Mouse (Mus musculus) liver, embryonic 15.5 days (tissue): ENCODE data around the gene Phf13. TPM values are rescaled to one million over a fixed set of nuclear protein-coding genes. Genes with fewer than 3 reads are reported as not detected.

Experiments
- ATAC-seq: fragments of 200-750 bp; cut with Nextera tagmentation; 2 replicates; pipeline ENCODE4 v1.8.0; 2017; ENCODE audit warnings: moderate number of reproducible peaks, mild to moderate bottlenecking, moderate library complexity; ENCODE audit not compliant: insufficient read depth
- H3K27ac ChIP-seq: fragments of 300-500 bp; sonication (generic); replicated peaks from 2 replicates; pipeline ENCODE4 v1.5.1; 2015; ENCODE audit warnings: mild to moderate bottlenecking, inconsistent platforms
- H3K27me3 ChIP-seq: fragments of 300-500 bp; sonication (generic); 2 replicates; pipeline ENCODE4 v1.6.1; 2015; ENCODE audit warnings: mild to moderate bottlenecking, inconsistent platforms
- H3K36me3 ChIP-seq: fragments of 300-500 bp; sonication (generic); replicated peaks from 2 replicates; pipeline ENCODE4 v1.6.1; 2015; ENCODE audit warnings: moderate library complexity, mild to moderate bottlenecking, inconsistent platforms
- H3K4me1 ChIP-seq: fragments of 300-500 bp; sonication (generic); replicated peaks from 2 replicates; pipeline ENCODE4 v1.6.1; 2015; ENCODE audit warnings: inconsistent platforms
- H3K4me2 ChIP-seq: fragments of 300-500 bp; sonication (generic); 2 replicates; pipeline ENCODE4 v1.6.1; 2015; ENCODE audit warnings: moderate library complexity, mild to moderate bottlenecking, inconsistent platforms
- H3K4me3 ChIP-seq: fragments of 300-500 bp; sonication (generic); replicated peaks from 2 replicates; pipeline ENCODE4 v1.5.1; 2015; ENCODE audit warnings: mild to moderate bottlenecking, inconsistent platforms
- H3K9ac ChIP-seq: fragments of 300-500 bp; sonication (generic); 2 replicates; pipeline ENCODE4 v1.6.1; 2015; ENCODE audit warnings: moderate library complexity, mild to moderate bottlenecking, inconsistent platforms
- H3K9me3 ChIP-seq: fragments of 300-500 bp; sonication (generic); replicated peaks from 2 replicates; pipeline ENCODE4 v1.6.1; 2016; ENCODE audit warnings: inconsistent platforms
- WGBS: fragments of 180-500 bp; shearing (Covaris S2); methylation state at CpG from one replicate; pipeline ENCODE4 v1.1.7; 2015; ENCODE audit warnings: mixed read lengths; ENCODE audit not compliant: insufficient replicate concordance; 5-methylcytosine and 5-hydroxymethylcytosine counted together
- polyA plus RNA-seq: library from polyadenylated mRNA; unstranded; fragments of >200 nt; fragmentation: Nextera tagmentation; extraction: Ambion mirVana; gene quantifications from 2 replicates; pipeline ENCODE4 v1.2.1, GENCODE M21; 2015

The Phf13 gene
- polyA plus RNA-seq, 1 experiment from 2014 or later = 5.1 TPM

DNA sequence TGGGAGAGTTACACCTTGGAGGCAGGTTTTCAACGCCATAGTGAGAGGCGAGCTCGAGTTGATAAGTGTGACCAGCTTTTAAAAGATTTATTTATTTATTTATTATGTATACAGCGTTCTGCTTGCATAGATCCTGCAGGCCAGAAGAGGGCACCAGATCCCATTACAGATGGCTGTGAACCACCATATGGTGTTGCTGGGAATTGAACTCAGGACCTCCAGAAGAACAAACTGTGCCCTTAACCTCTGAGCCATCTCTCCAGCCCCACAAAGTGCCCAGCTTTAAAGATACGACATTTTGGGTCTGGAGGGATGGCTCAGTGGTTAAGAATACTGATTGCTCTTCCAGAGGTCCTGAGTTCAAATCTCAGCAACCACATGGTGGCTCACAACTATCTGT is 33.0 kb upstream of the Phf13 start:
- Histone ChIP-seq H3K9ac (no peak overlapping the region), H3K4me2 (no peak overlapping the region), H3K27me3 (peaks cover 4% of the 10 kb centered on the region; the same call in 1 of the 2 replicates), H3K4me1 (peaks cover 44% of the 10 kb centered on the region), H3K36me3 (0 out of 2 replicates have a peak, but pooled peaks cover 5% of the 10 kb centered on the region), H3K4me3 (no peak overlapping the region), H3K27ac (no peak overlapping the region), H3K9me3 (no peaks in the 10 kb centered on the region)
- 28% methylated on average over 5 of the region's 5 CpGs for whole genome bisulfite sequencing
- ATAC-seq = no peak

DNA sequence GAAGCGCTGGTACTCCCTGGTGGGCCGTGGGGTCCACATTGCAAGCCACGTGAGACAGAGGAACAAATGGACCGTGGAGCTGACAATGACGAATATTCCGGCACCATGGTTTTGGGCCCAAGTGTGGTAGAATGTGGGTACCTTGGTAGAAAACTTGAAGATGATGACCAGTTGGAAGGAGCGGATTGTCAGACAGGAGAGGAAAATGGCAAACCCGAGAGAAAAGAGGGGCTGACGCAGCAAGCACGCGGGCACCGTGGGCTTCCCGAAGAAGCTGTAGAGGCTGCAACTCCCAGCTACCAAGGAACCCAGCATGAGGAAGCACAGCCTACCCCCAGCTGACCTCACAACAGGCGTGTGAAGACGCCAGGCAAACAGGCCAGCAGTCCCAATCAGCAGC is 32.4 kb upstream of the Phf13 start:
- no peaks in the 10 kb centered on the region; the same call in 1 of the 2 replicates for H3K27me3 ChIP-seq
- no peaks in the 10 kb centered on the region for H3K9me3 ChIP-seq
- peak overlapping the region; percentile 84; the same call in 1 of the 2 replicates for H3K4me3 ChIP-seq
- WGBS = 65% methylated on average over 15 of the region's 15 CpGs
- H3K9ac ChIP-seq = 0 out of 2 replicates have a peak overlapping the region, but pooled peaks have one; percentile 84
- H3K4me1 ChIP-seq = peaks cover 50% of the 10 kb centered on the region
- no peak for ATAC-seq
- 0 out of 2 replicates have a peak, but pooled peaks cover 7% of the 10 kb centered on the region for H3K36me3 ChIP-seq
- no peak overlapping the region for H3K27ac ChIP-seq
- peak overlapping the region; percentile 92 for H3K4me2 ChIP-seq

DNA sequence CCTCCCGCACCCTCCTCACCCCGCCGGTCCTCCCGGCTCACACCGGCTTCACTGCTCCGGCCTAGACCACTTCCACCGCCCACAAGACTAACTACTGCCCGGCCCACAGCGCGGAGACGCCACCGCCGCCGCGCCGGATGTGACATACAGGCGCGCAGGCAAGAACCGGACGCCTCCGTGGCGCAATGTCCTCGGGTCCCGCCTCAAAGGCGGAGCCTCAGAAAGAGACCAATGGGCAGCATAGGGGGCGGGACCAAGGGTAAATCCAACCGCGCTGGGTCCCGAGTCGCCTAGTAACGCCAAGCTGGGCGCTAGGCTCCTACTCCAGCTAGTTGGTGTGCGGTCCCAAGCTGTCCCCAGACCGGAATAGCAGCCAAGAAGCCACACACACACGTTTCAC is 31.5 kb upstream of the Phf13 start, which contains the start of gene Zbtb48:
Gene Zbtb48 (minus strand): TSS at position 148 of the 400 bp plus-strand sequence.
- peak; percentile 94 for ATAC-seq
- Histone ChIP-seq H3K9me3 (no peaks in the 10 kb centered on the region), H3K27ac (peak within 1 kb of the TSS; percentile 85), H3K9ac (peak within 1 kb of the TSS; percentile 84), H3K36me3 (peaks cover 14% of the 10 kb centered on the region; the same call in 1 of the 2 replicates), H3K4me3 (peak within 1 kb of the TSS; percentile 84), H3K4me2 (peak within 1 kb of the TSS; percentile 92), H3K4me1 (peaks cover 51% of the 10 kb centered on the region), H3K27me3 (no peaks in the 10 kb centered on the region; the same call in 1 of the 2 replicates)
- under 1% methylated on average over 35 of the region's 35 CpGs for WGBS

DNA sequence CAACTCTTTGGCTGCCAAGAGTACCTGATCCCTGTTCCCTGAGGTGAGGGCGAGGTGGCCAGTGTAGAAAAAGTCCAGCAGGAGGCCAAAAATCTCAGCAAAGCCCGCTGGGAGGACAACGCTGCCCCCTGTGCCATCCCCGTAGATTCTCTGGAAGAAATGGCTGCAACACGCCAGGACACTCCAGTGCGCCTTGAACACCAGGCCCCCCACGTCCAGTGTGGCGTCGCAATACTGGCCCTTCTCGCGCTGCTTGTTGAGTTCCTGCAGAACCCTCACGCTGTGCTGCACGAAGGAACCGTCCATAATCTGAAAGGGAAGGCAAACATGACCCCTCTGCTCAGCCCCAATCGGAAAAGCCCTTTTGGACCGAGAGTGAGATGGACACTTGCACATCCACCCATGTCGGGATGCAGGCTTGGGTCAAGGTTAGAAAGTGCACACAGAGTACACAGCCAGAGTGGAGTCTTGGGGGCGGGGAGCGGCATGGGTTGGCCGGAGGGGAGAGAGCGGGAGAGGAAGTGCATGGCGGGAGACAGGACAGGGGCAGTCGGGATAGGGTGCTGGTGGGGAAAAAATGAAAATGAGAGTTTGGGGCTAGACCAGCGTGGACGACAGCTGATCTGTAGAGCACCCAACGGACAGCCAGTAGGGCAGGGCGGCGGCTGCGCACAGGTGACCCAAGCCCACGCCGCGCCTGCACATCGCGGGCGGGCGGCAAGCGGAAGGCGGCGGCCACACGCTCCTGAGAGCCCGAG is 30.9 kb upstream of the Phf13 start:
- 4% methylated on average over 39 of the region's 41 CpGs for WGBS
- Histone ChIP-seq H3K27me3 (no peaks in the 10 kb centered on the region; the same call in 1 of the 2 replicates), H3K9me3 (no peaks in the 10 kb centered on the region), H3K36me3 (peaks cover 20% of the 10 kb centered on the region), H3K27ac (peak overlapping the region; percentile 85), H3K4me3 (peak overlapping the region; percentile 84), H3K4me1 (peaks cover 53% of the 10 kb centered on the region), H3K9ac (peak overlapping the region; percentile 84), H3K4me2 (peak overlapping the region; percentile 92)
- peak; percentile 69 for ATAC-seq

DNA sequence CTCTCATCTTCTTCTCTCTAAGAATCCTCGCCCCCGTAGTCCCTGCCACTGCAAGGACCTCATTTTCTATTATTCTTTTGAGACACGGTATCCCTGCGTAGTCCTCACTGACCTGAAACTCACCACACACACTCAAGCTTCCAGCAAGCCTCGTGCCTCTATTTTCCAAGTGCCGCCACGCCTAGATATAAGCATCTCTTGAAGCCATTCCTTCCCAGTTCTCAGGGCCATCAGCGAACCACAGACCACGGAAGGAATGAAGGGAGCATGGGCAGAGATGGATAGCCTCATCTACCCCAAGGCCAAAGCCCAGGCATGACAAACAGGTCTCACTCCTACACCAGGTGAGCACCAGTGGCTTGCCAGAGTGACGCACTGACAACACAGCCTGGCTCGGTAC is 28.5 kb upstream of the Phf13 start:
- Histone ChIP-seq H3K9me3 (no peaks in the 10 kb centered on the region), H3K4me1 (peaks cover 53% of the 10 kb centered on the region)

DNA sequence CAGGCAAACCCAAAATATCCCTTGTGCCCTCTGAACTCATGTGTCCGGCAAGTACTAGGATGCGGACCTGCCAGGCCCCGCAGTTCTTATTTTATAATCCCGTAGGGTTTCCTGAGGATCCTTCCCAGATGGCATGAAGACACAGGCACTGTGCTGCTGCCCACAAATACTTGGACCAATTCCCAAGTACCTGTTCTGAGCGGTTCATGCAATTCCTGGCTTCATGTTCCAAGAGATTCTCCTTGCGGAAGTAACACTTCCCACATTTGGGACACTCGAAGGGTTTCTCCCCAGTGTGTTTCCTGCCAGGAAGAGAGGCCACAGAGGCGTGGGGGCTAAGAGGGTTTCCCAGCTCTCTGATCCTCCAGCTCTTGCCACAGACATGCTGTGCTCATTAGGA is 26.4 kb upstream of the Phf13 start:
- peaks cover 40% of the 10 kb centered on the region for H3K4me1 ChIP-seq
- no peak overlapping the region for H3K4me3 ChIP-seq
- ATAC-seq = no peak
- H3K27me3 ChIP-seq = no peaks in the 10 kb centered on the region
- H3K4me2 ChIP-seq = no peak overlapping the region
- no peaks in the 10 kb centered on the region for H3K9me3 ChIP-seq
- H3K36me3 ChIP-seq = peaks cover 52% of the 10 kb centered on the region
- H3K27ac ChIP-seq = no peak overlapping the region
- WGBS = 80% methylated on average over 8 of the region's 8 CpGs
- H3K9ac ChIP-seq = no peak overlapping the region

More for the DNA sequence above, 28.5 kb upstream of the Phf13 start:
- Histone ChIP-seq H3K9ac (0 out of 2 replicates have a peak overlapping the region, but pooled peaks have one; percentile 84), H3K27me3 (no peaks in the 10 kb centered on the region), H3K4me2 (0 out of 2 replicates have a peak overlapping the region, but pooled peaks have one; percentile 92), H3K36me3 (peaks cover 44% of the 10 kb centered on the region), H3K4me3 (no peak overlapping the region), H3K27ac (no peak overlapping the region)
- ATAC-seq = no peak
- 87% methylated on average over 11 of the region's 11 CpGs for WGBS

DNA sequence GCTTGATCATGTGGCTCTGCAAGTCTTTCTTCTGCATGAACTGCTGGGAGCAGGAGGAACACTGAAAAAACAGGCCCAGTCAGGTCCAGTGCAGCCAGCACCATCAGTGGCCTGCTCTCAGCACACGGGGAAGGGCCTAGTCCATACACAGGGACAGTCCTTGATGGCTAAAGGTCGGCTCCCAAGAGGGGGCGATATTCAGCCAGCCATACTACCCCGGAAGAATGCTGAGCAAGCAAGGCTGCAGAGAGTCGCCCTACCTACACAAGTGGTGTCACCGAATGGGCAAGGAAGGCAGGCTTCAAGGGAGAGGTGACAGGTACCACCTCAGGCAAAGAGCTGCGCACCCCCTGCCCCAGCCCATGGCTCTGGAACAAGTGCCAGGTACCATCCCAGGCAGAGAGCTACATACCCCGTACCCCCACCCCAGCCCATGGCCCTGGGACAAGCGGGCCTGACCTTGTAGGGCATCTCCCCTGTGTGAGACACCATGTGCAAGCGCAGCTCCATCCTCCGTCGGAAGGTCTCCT is 25.6 kb upstream of the Phf13 start:
- peaks cover 53% of the 10 kb centered on the region for H3K36me3 ChIP-seq
- H3K4me1 ChIP-seq = peaks cover 35% of the 10 kb centered on the region
- no peak overlapping the region for H3K9ac ChIP-seq
- WGBS = 72% methylated on average over 12 of the region's 12 CpGs
- no peaks in the 10 kb centered on the region for H3K27me3 ChIP-seq
- no peak overlapping the region for H3K4me3 ChIP-seq
- no peak overlapping the region for H3K27ac ChIP-seq
- H3K9me3 ChIP-seq = no peaks in the 10 kb centered on the region
- no peak overlapping the region for H3K4me2 ChIP-seq
- ATAC-seq = no peak

DNA sequence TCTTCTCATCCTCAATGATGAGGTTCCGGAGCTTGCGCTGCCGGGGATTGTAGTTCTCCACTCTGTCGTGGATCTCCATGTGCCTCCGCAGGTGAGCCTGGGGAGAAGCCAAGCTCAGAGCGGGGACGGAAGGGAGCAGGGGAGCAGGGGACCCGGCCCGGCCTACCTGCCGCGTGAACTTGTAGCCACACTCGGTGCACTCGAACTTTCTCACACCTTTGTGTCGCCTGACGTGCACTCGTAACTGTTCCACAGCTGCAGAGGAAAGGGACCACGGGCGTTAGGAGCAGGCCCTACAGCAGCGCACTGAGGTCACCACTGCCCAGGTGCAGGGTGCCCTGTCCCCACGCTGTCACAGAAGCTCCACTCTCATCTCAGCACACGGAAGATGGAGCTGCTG is 24.0 kb upstream of the Phf13 start:
- H3K27me3 ChIP-seq = no peaks in the 10 kb centered on the region
- H3K36me3 ChIP-seq = peaks cover 64% of the 10 kb centered on the region
- H3K27ac ChIP-seq = no peak overlapping the region
- 84% methylated on average over 21 of the region's 21 CpGs for WGBS
- H3K9me3 ChIP-seq = no peaks in the 10 kb centered on the region
- ATAC-seq = no peak
- H3K4me2 ChIP-seq = no peak overlapping the region
- no peak overlapping the region for H3K9ac ChIP-seq
- peaks cover 19% of the 10 kb centered on the region for H3K4me1 ChIP-seq
- no peak overlapping the region for H3K4me3 ChIP-seq

DNA sequence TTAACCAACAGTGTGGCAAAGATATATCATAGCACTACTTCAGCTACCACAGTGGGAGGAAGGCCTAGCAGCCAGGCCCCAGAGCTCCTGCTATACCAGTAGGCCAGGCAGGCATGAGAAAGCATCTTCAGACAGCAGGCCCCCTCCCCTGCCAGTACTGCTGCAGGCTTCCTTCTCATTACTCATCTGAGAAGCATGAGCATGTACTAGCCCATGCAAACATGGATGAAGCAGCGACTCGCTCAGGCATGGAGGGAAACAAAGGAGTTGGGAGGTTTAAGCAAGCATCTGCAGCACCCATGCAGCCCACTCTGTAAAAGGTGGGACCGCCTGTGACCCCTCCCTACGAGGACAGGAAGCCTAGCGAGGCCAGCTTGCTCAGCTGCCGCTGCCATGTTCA is 23.0 kb upstream of the Phf13 start:
- Histone ChIP-seq H3K4me1 (0 out of 2 replicates have a peak, but pooled peaks cover 9% of the 10 kb centered on the region), H3K9me3 (no peaks in the 10 kb centered on the region), H3K4me3 (no peak overlapping the region), H3K27ac (no peak overlapping the region), H3K27me3 (no peaks in the 10 kb centered on the region), H3K36me3 (peaks cover 74% of the 10 kb centered on the region), H3K4me2 (no peak overlapping the region), H3K9ac (no peak overlapping the region)
- no peak for ATAC-seq
- WGBS = 68% methylated on average over 6 of the region's 6 CpGs

DNA sequence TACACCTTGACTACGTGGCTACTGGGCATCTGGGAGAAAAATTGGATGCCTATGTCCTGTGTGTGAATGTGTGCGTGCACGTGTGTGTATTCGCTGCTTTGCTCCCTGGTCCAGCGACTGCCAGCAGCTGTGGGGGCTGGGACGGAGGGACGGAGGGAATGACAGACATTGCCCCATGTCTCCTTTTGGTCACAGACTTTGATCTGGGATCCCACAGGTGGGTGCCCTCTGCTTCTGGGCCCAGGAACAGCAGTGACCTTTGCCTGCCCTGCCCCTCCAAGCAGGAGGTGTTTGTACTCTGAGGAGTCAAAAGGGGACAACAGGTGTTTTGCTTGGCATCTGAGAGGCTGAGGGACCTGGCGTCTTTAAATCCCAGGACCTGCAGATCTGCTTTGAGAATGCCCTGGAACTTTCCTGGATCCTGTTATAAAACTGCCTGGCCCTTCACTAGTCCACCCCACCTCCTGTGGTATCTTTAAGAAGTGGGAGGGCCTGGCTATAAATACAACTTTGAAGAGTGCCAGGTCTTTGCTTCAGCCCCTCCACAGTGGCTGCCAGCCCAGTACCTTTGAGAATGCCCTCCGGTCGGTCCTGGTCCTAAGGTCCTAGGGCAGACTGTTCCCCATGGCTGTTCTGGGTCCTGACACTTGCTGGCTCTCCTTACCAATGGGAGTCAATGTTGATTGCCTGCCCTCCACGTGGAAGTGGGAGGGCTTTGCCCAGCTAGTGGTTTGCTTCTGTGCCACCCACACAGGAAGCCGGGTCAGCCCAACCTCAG is 17.2 kb upstream of the Phf13 start:
- Histone ChIP-seq H3K36me3 (peaks cover 41% of the 10 kb centered on the region), H3K9ac (no peak overlapping the region), H3K4me2 (no peak overlapping the region), H3K4me3 (no peak overlapping the region), H3K9me3 (no peaks in the 10 kb centered on the region), H3K27me3 (peaks cover 6% of the 10 kb centered on the region), H3K4me1 (peaks cover 54% of the 10 kb centered on the region), H3K27ac (no peak overlapping the region)
- ATAC-seq = no peak
- WGBS = 72% methylated on average over 12 of the region's 12 CpGs

DNA sequence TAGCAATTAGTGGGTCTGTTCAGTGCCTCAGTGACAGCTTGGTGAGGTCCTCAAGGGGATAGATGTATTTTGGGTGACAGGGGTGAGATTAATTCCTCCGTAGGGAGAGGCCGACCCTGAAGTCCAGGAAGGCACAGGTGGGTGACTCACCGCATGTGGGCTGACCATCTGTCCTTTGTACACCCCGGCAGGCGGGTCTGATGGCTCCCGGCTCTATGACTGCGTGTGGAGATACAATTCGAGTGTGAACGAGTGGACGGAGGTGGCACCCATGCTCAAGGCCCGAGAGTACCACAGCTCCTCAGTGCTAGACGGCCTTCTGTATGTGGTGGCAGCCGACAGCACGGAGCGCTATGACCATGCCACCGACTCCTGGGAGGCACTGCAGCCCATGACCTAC is 16.1 kb upstream of the Phf13 start:
- Histone ChIP-seq H3K4me1 (peaks cover 65% of the 10 kb centered on the region), H3K9ac (no peak overlapping the region), H3K9me3 (no peaks in the 10 kb centered on the region), H3K4me3 (no peak overlapping the region), H3K27me3 (peaks cover 17% of the 10 kb centered on the region), H3K4me2 (no peak overlapping the region), H3K36me3 (peaks cover 41% of the 10 kb centered on the region), H3K27ac (0 out of 2 replicates have a peak overlapping the region, but pooled peaks have one; percentile 3)
- no peak for ATAC-seq
- WGBS = 93% methylated on average over 16 of the region's 16 CpGs
